Mouse (Mus musculus): ENCODE results near the gene Gsap.

- TF ChIP-seq CTCF (IDR thresholded peaks at IDR 0.05): no peak
- TF ChIP-seq POLR2A (IDR thresholded peaks at IDR 0.05; ENCODE audit: insufficient read depth, low read depth, low read length): no peak
Measured at GRCm38 (mm10) chr5:21148358-21148757, 37.7 kb upstream of the Gsap start.

Measured in heart, adult 2 months (tissue).